Mouse (Mus musculus) liver, adult 2 months (tissue): ENCODE results near the gene Tenm2. TPM values are rescaled to one million over a fixed set of nuclear protein-coding genes. Genes with fewer than 3 reads are reported as not detected.

Experiments used
- DNase-seq: peaks from one replicate; pipeline ENCODE4 v3.0.0-alpha.2; 2011; ENCODE audit warnings: low read depth, low spot score; ENCODE audit errors: extremely low read depth
- H3K27ac ChIP-seq: fragments of 200-500 bp; replicated peaks from 2 replicates; pipeline ENCODE4 v1.5.1; 2012; ENCODE audit warnings: low read depth, mild to moderate bottlenecking, control low read depth, inconsistent platforms, low read length; ENCODE audit not compliant: insufficient read depth
- H3K27me3 ChIP-seq: fragments of 200-500 bp; 2 replicates; pipeline ENCODE4 v1.6.1; 2012; ENCODE audit warnings: mild to moderate bottlenecking, moderate library complexity, low read length, inconsistent platforms; ENCODE audit not compliant: control insufficient read depth, insufficient read depth
- H3K36me3 ChIP-seq: fragments of 200-500 bp; 2 replicates; pipeline ENCODE4 v1.6.1; 2012; ENCODE audit warnings: low read length, inconsistent platforms; ENCODE audit not compliant: control insufficient read depth, insufficient read depth
- H3K4me1 ChIP-seq: fragments of 200-500 bp; 2 replicates; pipeline ENCODE4 v1.6.1; 2011; ENCODE audit warnings: low read length; ENCODE audit not compliant: control insufficient read depth, insufficient read depth
- H3K4me3 ChIP-seq: fragments of 200-500 bp; 2 replicates; pipeline ENCODE4 v1.5.1; 2011; ENCODE audit warnings: low read depth, mild to moderate bottlenecking, control low read depth, low read length, moderate library complexity; ENCODE audit not compliant: insufficient read depth
- H3K79me2 ChIP-seq: fragments of 200-500 bp; 2 replicates; pipeline ENCODE4 v1.6.1; 2012; ENCODE audit warnings: inconsistent platforms, mild to moderate bottlenecking, low read length, moderate library complexity; ENCODE audit not compliant: control insufficient read depth, insufficient read depth
- H3K9ac ChIP-seq: fragments of 200-500 bp; 2 replicates; pipeline ENCODE4 v1.6.1; 2012; ENCODE audit warnings: low read depth, mild to moderate bottlenecking, control low read depth, inconsistent platforms, low read length
- CTCF ChIP-seq: fragments of 200-500 bp; IDR thresholded peaks from 2 replicates; pipeline ENCODE4 v1.5.1; 2011; ENCODE audit warnings: low read depth, low read length, control low read depth
- POLR2A ChIP-seq: fragments of 200-500 bp; IDR thresholded peaks from 2 replicates; pipeline ENCODE4 v1.6.1; 2011; ENCODE audit warnings: low read length, control low read depth; ENCODE audit not compliant: insufficient read depth; ENCODE audit errors: extremely low read depth
- WGBS: fragments of 180-500 bp; shearing (Covaris S2); methylation state at CpG from one replicate; pipeline ENCODE4 v1.1.7; 2018; 5-methylcytosine and 5-hydroxymethylcytosine counted together
- polyA plus RNA-seq: library from polyadenylated mRNA; depleted of rRNA; stranded (reverse); fragments of >200 nt; gene quantifications from 2 replicates; pipeline ENCODE4 v1.2.3, GENCODE M21; 2012
- total RNA-seq: library from RNA; depleted of rRNA; stranded (reverse); fragments of >200 nt; gene quantifications from 2 replicates; pipeline ENCODE4 v1.2.3, GENCODE M21; 2014

Tenm2 gene
- total and polyA plus RNA-seq, 2 experiments = not detected

- no peaks in the 10 kb centered on the region for H3K4me1 ChIP-seq
- WGBS = 72% methylated on average over 10 of the region's 10 CpGs
- no peak for TF ChIP-seq POLR2A
- TF ChIP-seq CTCF = no peak
These were observed 930.3 kb downstream of the Tenm2 start for GRCm38 (mm10) chr11:36305348-36305950.

GRCm38 (mm10) chr11:36302913-36303371 lies 932.8 kb downstream of the Tenm2 start:
- no peaks in the 10 kb centered on the region for H3K4me1 ChIP-seq
- 84% methylated on average over 2 of the region's 2 CpGs for WGBS
- no peak for DNase-seq
- H3K36me3 ChIP-seq = no peaks in the 10 kb centered on the region
- no peaks in the 10 kb centered on the region for H3K79me2 ChIP-seq
- H3K27ac ChIP-seq = no peak overlapping the region
- H3K9ac ChIP-seq = no peak overlapping the region
- no peak overlapping the region for H3K4me3 ChIP-seq
- TF ChIP-seq POLR2A (no peak), CTCF (no peak)
- no peaks in the 10 kb centered on the region for H3K27me3 ChIP-seq

More at GRCm38 (mm10) chr11:36305348-36305950, 930.3 kb downstream of the Tenm2 start:
- H3K36me3 ChIP-seq = no peaks in the 10 kb centered on the region
- no peaks in the 10 kb centered on the region for H3K27me3 ChIP-seq
- DNase-seq = no peak
- H3K4me3 ChIP-seq = no peak overlapping the region
- no peaks in the 10 kb centered on the region for H3K79me2 ChIP-seq
- no peak overlapping the region for H3K27ac ChIP-seq
- no peak overlapping the region for H3K9ac ChIP-seq

- no peak overlapping the region for H3K4me3 ChIP-seq
- no peak for DNase-seq
- no peaks in the 10 kb centered on the region for H3K79me2 ChIP-seq
- WGBS = 78% methylated on average over 7 of the region's 7 CpGs
- H3K27me3 ChIP-seq = no peaks in the 10 kb centered on the region
- TF ChIP-seq CTCF = no peak
- TF ChIP-seq POLR2A = no peak
- no peaks in the 10 kb centered on the region for H3K4me1 ChIP-seq
- no peak overlapping the region for H3K9ac ChIP-seq
- no peak overlapping the region for H3K27ac ChIP-seq
- H3K36me3 ChIP-seq = no peaks in the 10 kb centered on the region
These were observed 933.7 kb downstream of the Tenm2 start for GRCm38 (mm10) chr11:36302096-36302495.

- Histone ChIP-seq H3K4me1 (no peaks in the 10 kb centered on the region), H3K9ac (no peak overlapping the region), H3K27ac (no peak overlapping the region), H3K27me3 (no peaks in the 10 kb centered on the region), H3K36me3 (no peaks in the 10 kb centered on the region), H3K4me3 (no peak overlapping the region), H3K79me2 (no peaks in the 10 kb centered on the region)
- no peak for TF ChIP-seq CTCF
- no peak for TF ChIP-seq POLR2A
- DNase-seq = no peak
- 74% methylated on average over 3 of the region's 3 CpGs for WGBS
These were observed 939.2 kb downstream of the Tenm2 start for GRCm38 (mm10) chr11:36296568-36296967.

- DNase-seq = no peak
These were observed 943.6 kb downstream of the Tenm2 start for GRCm38 (mm10) chr11:36292206-36292605.

GRCm38 (mm10) chr11:36286246-36286645 lies 949.5 kb downstream of the Tenm2 start:
- TF ChIP-seq POLR2A (no peak), CTCF (no peak)

More at GRCm38 (mm10) chr11:36292206-36292605, 943.6 kb downstream of the Tenm2 start:
- Histone ChIP-seq H3K36me3 (no peaks in the 10 kb centered on the region), H3K4me1 (no peaks in the 10 kb centered on the region), H3K9ac (no peak overlapping the region), H3K79me2 (no peaks in the 10 kb centered on the region), H3K27me3 (no peaks in the 10 kb centered on the region), H3K4me3 (no peak overlapping the region), H3K27ac (no peak overlapping the region)
- WGBS = 35% methylated on average over 6 of the region's 6 CpGs
- TF ChIP-seq POLR2A = no peak
- TF ChIP-seq CTCF = no peak

More at GRCm38 (mm10) chr11:36286246-36286645, 949.5 kb downstream of the Tenm2 start:
- H3K27ac ChIP-seq = no peak overlapping the region
- no peaks in the 10 kb centered on the region for H3K79me2 ChIP-seq
- H3K4me3 ChIP-seq = no peak overlapping the region
- no peak for DNase-seq
- no peak overlapping the region for H3K9ac ChIP-seq
- 80% methylated on average over 6 of the region's 6 CpGs for WGBS
- no peaks in the 10 kb centered on the region for H3K4me1 ChIP-seq
- no peaks in the 10 kb centered on the region for H3K36me3 ChIP-seq
- 0 out of 2 replicates have a peak, but pooled peaks cover 2% of the 10 kb centered on the region for H3K27me3 ChIP-seq
